Mouse (Mus musculus): Measurements from ENCODE around the gene Cdh22.

GRCm38 (mm10) chr2:165074937-165075336, 159.7 kb downstream of the Cdh22 start:
- TF ChIP-seq CTCF (IDR thresholded peaks at IDR 0.05; ENCODE audit: borderline replicate concordance, insufficient read depth, low read length) (peak; percentile 98), POLR2A (IDR thresholded peaks at IDR 0.05; ENCODE audit: low read depth, low read length) (no peak)
